Mouse (Mus musculus): ENCODE results near the gene Lamtor4.

The Lamtor4 gene

GRCm38 (mm10) chr5:138260051-138260450 lies 4.8 kb downstream of the Lamtor4 start:
- DNase-seq (ENCODE audit: inconsistent age in 2 of 2, low spot score in 1 of 2): peak in 1 of 2 experiments; percentile 30

- peak in 1 of 2 experiments; percentile 35 for DNase-seq (ENCODE audit: inconsistent age in 2 of 2, low spot score in 1 of 2)
These were observed 5.6 kb downstream of the Lamtor4 start for GRCm38 (mm10) chr5:138260834-138261233.

- DNase-seq (ENCODE audit: inconsistent age in 2 of 2, low spot score in 1 of 2): peak in 1 of 2 experiments; percentile 48
These were observed 6.7 kb downstream of the Lamtor4 start for GRCm38 (mm10) chr5:138262001-138262400.

GRCm38 (mm10) chr5:138262582-138263240 lies 7.4 kb downstream of the Lamtor4 start:
- DNase-seq (ENCODE audit: inconsistent age in 2 of 2, low spot score in 1 of 2): peak in 1 of 2 experiments; percentile 57

- DNase-seq (ENCODE audit: inconsistent age in 2 of 2, low spot score in 1 of 2): peak; percentile 93 to 97
These were observed 8.3 kb downstream of the Lamtor4 start, which contains the start of gene BC037034 for GRCm38 (mm10) chr5:138263260-138264206. Gene BC037034 (minus strand): TSS chr5:138264033.

- no peak for DNase-seq (ENCODE audit: inconsistent age in 2 of 2, low spot score in 1 of 2)
These were observed 8.9 kb downstream of the Lamtor4 start for GRCm38 (mm10) chr5:138264207-138264578.

- peak in 1 of 2 experiments; percentile 12 for DNase-seq (ENCODE audit: inconsistent age in 2 of 2, low spot score in 1 of 2)
These were observed 10.4 kb downstream of the Lamtor4 start for GRCm38 (mm10) chr5:138265712-138266111.

GRCm38 (mm10) chr5:138267114-138267513 lies 11.8 kb downstream of the Lamtor4 start:
- peak in 1 of 2 experiments; percentile 14 for DNase-seq (ENCODE audit: inconsistent age in 2 of 2, low spot score in 1 of 2)

GRCm38 (mm10) chr5:138268980-138269379 lies 13.7 kb downstream of the Lamtor4 start:
- DNase-seq (ENCODE audit: inconsistent age in 2 of 2, low spot score in 1 of 2): no peak

- peak in 1 of 2 experiments; percentile 26 for DNase-seq (ENCODE audit: inconsistent age in 2 of 2, low spot score in 1 of 2)
These were observed 15.9 kb downstream of the Lamtor4 start for GRCm38 (mm10) chr5:138271232-138271631.

GRCm38 (mm10) chr5:138272409-138272923 lies 17.2 kb downstream of the Lamtor4 start, which contains the start of gene Gal3st4:
Gene Gal3st4 (minus strand): TSS chr5:138272840.
- DNase-seq (ENCODE audit: inconsistent age in 2 of 2, low spot score in 1 of 2): peak in 1 of 2 experiments; percentile 26

- no peak for DNase-seq (ENCODE audit: inconsistent age in 2 of 2, low spot score in 1 of 2)
These were observed 18.9 kb downstream of the Lamtor4 start for GRCm38 (mm10) chr5:138274186-138274585.

GRCm38 (mm10) chr5:138275216-138276050 lies 20.2 kb downstream of the Lamtor4 start:
- DNase-seq (ENCODE audit: inconsistent age in 2 of 2, low spot score in 1 of 2): peak in 1 of 2 experiments; percentile 33

- no peak for DNase-seq (ENCODE audit: inconsistent age in 2 of 2, low spot score in 1 of 2)
These were observed 22.7 kb downstream of the Lamtor4 start for GRCm38 (mm10) chr5:138277994-138278393.

- DNase-seq (ENCODE audit: inconsistent age in 2 of 2, low spot score in 1 of 2): peak; percentile 86 to 92
These were observed 24.5 kb downstream of the Lamtor4 start, which contains the start of the genes Gm43720, Gpc2 and Stag3 for GRCm38 (mm10) chr5:138279585-138280424. Gene Gm43720 (minus strand): TSS chr5:138279958. Gene Gpc2 (minus strand): TSS chr5:138280005. Gene Stag3 (plus strand): TSS chr5:138280240.

- no peak for DNase-seq (ENCODE audit: inconsistent age in 2 of 2, low spot score in 1 of 2)
These were observed 25.1 kb downstream of the Lamtor4 start for GRCm38 (mm10) chr5:138280425-138280768.

GRCm38 (mm10) chr5:138280829-138281228 lies 25.5 kb downstream of the Lamtor4 start:
- peak in 1 of 2 experiments; percentile 16 for DNase-seq (ENCODE audit: inconsistent age in 2 of 2, low spot score in 1 of 2)

- no peak for DNase-seq (ENCODE audit: inconsistent age in 2 of 2, low spot score in 1 of 2)
These were observed 26.5 kb downstream of the Lamtor4 start for GRCm38 (mm10) chr5:138281798-138282197.

- DNase-seq (ENCODE audit: inconsistent age in 2 of 2, low spot score in 1 of 2): no peak
These were observed 28.3 kb downstream of the Lamtor4 start for GRCm38 (mm10) chr5:138283540-138283939.

Measured in adrenal gland, adult (tissue).